Mouse (Mus musculus): ENCODE measurements around the gene Crybg3.

The Crybg3 gene

GRCm38 (mm10) chr16:59448181-59448580, 152.6 kb downstream of the Crybg3 start:
- no peak for DNase-seq

DNA sequence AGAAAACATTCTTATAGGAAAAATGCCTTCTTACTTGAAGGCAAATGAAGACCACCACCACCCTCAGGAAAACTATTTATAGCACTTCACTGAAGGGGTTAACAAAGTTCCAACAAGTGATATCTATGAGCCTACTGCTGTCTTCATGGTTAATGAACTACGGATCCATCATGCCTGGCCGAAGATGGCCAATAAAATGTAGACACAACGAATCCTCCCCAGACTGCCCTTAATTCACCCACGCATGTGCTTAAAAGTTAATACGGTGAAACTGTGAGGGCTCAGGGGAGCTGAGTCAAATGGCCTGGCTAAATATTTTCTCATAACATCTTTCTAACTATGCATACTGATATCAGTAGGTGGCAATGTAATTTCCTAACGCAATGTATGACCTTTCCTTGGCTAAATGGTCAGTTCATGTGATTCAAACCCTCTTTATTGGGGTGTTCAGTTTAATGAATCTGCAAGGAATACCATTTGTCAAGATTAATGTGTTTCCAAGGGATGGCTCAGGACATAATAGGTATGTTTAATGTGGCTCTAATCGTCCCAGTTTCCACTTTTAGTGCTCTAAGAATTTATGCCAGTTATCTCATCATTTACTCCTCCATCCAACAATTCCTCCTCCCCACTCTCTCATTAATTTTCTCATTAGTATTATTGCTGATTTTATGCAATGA, 155.8 kb downstream of the Crybg3 start:
- DNase-seq: no peak
